Mouse (Mus musculus) adrenal gland, postnatal 0 days (tissue): ENCODE data around the gene Ccdc191. TPM values are rescaled to one million over a fixed set of nuclear protein-coding genes. Genes with fewer than 3 reads are reported as not detected.

Source experiments
- microRNA-seq: library from miRNA; unstranded; fragments of <30 nt; microRNA quantifications from one replicate; pipeline ENCODE4, GENCODE M21; 2016; ENCODE audit warnings: borderline replicate concordance; ENCODE audit not compliant: insufficient number of aligned reads
- polyA plus RNA-seq: library from polyadenylated mRNA; unstranded; fragments of >200 nt; fragmentation: Nextera tagmentation; extraction: Ambion mirVana; gene quantifications from 2 replicates; pipeline ENCODE4 v1.2.1, GENCODE M21; 2015

Ccdc191 gene
- polyA plus RNA-seq: 8.0 and 11.2 TPM in 2 replicates

GRCm38 (mm10) chr16:43889208-43890004 is at the start of gene Ccdc191:
Gene Ccdc191 (plus strand): TSS chr16:43889800.

GRCm38 (mm10) chr16:43926341-43926859 is 36.8 kb downstream of the Ccdc191 start, which contains the start of gene Qtrt2:
Gene Qtrt2 (minus strand): TSS chr16:43926809.

GRCm38 (mm10) chr16:43979328-43980109 is 89.9 kb downstream of the Ccdc191 start, which contains the start of gene Zdhhc23:
Gene Zdhhc23 (minus strand): TSS chr16:43979791.

Small RNA genes lying within 50 kb of the gene (microRNA-seq; reads per million reads assigned to microRNA genes)
- not detected for gene Mir3470b

Other genes with a start within 250 kb of the Ccdc191 start
- 0.27 TPM in 1 of 2 replicates, not detected in the other for gene Tigit, start 225.7 kb upstream of the Ccdc191 start, polyA plus RNA-seq
- not detected in 2 replicates for gene Drd3, start 135.8 kb upstream of the Ccdc191 start, polyA plus RNA-seq
- gene Qtrt2, start 37.0 kb downstream of the Ccdc191 start, polyA plus RNA-seq: 10.7 and 12.9 TPM in 2 replicates
- gene Zdhhc23, start 90.0 kb downstream of the Ccdc191 start, polyA plus RNA-seq: 0.16 and 0.17 TPM in 2 replicates
- gene Gramd1c, start 173.5 kb downstream of the Ccdc191 start, polyA plus RNA-seq: 1.8 and 3.3 TPM in 2 replicates
- 34.8 and 44.5 TPM in 2 replicates for gene Atp6v1a, start 249.9 kb downstream of the Ccdc191 start, polyA plus RNA-seq